Mouse (Mus musculus): ENCODE data around the gene Cacng2. TPM values are rescaled to one million over a fixed set of nuclear protein-coding genes. Genes with fewer than 3 reads are reported as not detected.
A peak's percentile ranks its signal among the peaks of the same experiment; 100 is the strongest.

Cacng2 gene
- polyA plus RNA-seq, 1 experiment from 2014 or later, result 0.03 TPM

GRCm38 (mm10) chr15:78133389-78133788 is 13.6 kb upstream of the Cacng2 start:
- no peak overlapping the region for H3K9ac ChIP-seq
- H3K4me2 ChIP-seq, result no peak overlapping the region
- H3K36me3 ChIP-seq, result no peaks in the 10 kb centered on the region
- H3K4me1 ChIP-seq, result no peaks in the 10 kb centered on the region
- 38% methylated on average over 2 of the region's 2 CpGs for WGBS
- H3K4me3 ChIP-seq (replicated peaks), result no peak overlapping the region
- H3K9me3 ChIP-seq (replicated peaks), result no peaks in the 10 kb centered on the region
- H3K27me3 ChIP-seq, result no peaks in the 10 kb centered on the region
- H3K27ac ChIP-seq, result no peak overlapping the region
- ATAC-seq (replicated peaks; ENCODE audit: low FRiP score), result no peak

- WGBS, result 3% methylated on average over 39 of the region's 39 CpGs
- no peaks in the 10 kb centered on the region for H3K36me3 ChIP-seq
- H3K4me2 ChIP-seq, result peak overlapping the region; percentile 64
- H3K27me3 ChIP-seq, result peaks cover 33% of the 10 kb centered on the region
- no peak overlapping the region for H3K9ac ChIP-seq
- no peak for ATAC-seq (replicated peaks; ENCODE audit: low FRiP score)
- peak overlapping the region; percentile 34 for H3K4me3 ChIP-seq (replicated peaks)
- peaks cover 8% of the 10 kb centered on the region for H3K4me1 ChIP-seq
- H3K9me3 ChIP-seq (replicated peaks), result no peaks in the 10 kb centered on the region
- H3K27ac ChIP-seq, result no peak overlapping the region
These were observed 580 bp downstream of the Cacng2 start for GRCm38 (mm10) chr15:78119248-78119647.

DNA sequence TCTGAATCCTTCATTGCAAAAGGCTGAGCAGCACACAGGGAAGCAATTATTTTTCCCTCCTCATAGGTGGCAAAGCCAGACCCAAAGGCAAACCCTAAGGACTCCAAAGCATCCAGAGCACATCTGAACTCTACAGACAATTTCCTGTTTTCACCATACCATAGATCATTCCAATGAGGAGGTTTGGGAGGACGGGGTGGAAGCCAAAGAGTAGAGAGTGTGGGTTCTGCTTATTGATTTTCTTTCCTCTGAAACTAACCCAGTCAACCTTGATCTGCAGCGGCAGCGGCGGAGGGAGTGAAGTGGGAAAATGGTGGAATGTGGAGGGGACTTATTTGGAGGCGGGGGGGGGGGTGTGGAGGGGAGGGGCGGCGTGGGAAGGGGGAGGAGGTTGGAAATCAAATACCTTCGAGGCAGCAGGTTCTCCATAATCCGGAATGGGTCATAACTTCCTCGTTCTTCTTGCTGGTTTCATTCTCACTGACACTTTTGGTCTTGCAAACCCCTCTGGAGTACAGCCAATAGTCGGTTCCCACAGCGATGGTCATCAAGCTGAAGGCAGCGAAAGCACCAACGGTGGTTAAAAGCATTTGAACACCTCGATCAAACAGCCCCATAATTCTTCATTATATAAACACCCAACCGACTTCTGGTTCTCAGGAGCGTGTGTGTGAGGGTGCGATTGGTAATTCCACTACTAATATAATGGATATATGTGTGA is 1.4 kb downstream of the Cacng2 start:
- Histone ChIP-seq H3K9ac (no peak overlapping the region), H3K4me3 (replicated peaks) (no peak overlapping the region), H3K27ac (no peak overlapping the region), H3K36me3 (no peaks in the 10 kb centered on the region), H3K27me3 (peaks cover 33% of the 10 kb centered on the region), H3K4me2 (no peak overlapping the region), H3K4me1 (peaks cover 8% of the 10 kb centered on the region), H3K9me3 (replicated peaks) (no peaks in the 10 kb centered on the region)
- no peak for ATAC-seq (replicated peaks; ENCODE audit: low FRiP score)
- WGBS, result 69% methylated on average over 18 of the region's 18 CpGs

GRCm38 (mm10) chr15:78117731-78118130 is 2.1 kb downstream of the Cacng2 start:
- Histone ChIP-seq H3K9ac (no peak overlapping the region), H3K27ac (no peak overlapping the region), H3K36me3 (no peaks in the 10 kb centered on the region), H3K27me3 (peaks cover 33% of the 10 kb centered on the region), H3K4me1 (peaks cover 8% of the 10 kb centered on the region), H3K9me3 (replicated peaks) (no peaks in the 10 kb centered on the region), H3K4me3 (replicated peaks) (no peak overlapping the region), H3K4me2 (no peak overlapping the region)
- ATAC-seq (replicated peaks; ENCODE audit: low FRiP score), result no peak
- WGBS, result 89% methylated on average over 16 of the region's 16 CpGs

DNA sequence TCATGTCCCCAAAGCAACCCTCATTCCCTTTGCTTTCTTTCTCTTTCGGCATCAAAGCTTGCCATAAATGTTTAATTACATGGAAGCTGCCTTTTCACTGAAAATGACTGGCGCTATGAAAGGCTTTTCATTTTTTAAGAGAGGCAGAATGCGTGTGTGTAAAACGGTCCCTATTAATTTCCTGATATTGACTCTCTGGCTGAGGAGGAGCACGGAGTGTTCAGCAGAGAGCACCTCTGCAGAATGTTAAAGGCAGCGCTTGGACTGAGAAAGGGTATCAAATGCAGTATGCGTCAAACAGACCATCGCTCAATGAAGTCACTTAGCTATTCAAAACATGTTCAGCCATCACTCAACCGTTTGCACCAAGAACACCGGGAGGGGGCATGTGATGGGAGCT is 2.9 kb downstream of the Cacng2 start:
- Histone ChIP-seq H3K9me3 (replicated peaks) (no peaks in the 10 kb centered on the region), H3K4me2 (no peak overlapping the region), H3K4me3 (replicated peaks) (no peak overlapping the region), H3K4me1 (peaks cover 8% of the 10 kb centered on the region), H3K9ac (no peak overlapping the region), H3K36me3 (no peaks in the 10 kb centered on the region), H3K27me3 (peaks cover 33% of the 10 kb centered on the region), H3K27ac (no peak overlapping the region)
- 79% methylated on average over 10 of the region's 10 CpGs for WGBS
- no peak for ATAC-seq (replicated peaks; ENCODE audit: low FRiP score)

DNA sequence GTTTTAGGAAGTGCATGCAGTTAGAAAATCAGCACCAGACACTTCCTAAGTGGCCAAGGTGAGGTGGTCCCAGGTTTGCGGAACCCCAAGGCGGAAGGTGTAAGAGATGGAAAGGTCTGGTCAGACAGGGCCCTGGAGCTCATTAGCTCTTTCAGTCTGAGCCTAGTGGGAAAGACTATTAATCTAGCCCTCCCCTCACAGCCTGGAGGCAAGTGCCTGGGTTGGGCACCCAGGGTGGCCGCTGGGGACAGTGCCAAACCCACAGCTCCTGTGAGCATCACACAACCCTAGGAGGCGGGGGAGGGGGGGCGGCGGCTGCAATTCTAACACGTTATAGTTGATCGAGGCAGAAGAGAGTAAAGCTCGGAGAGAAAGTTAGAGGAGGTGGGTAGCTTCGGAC is 3.6 kb downstream of the Cacng2 start:
- H3K9ac ChIP-seq, result no peak overlapping the region
- ATAC-seq (replicated peaks; ENCODE audit: low FRiP score), result no peak
- H3K27ac ChIP-seq, result no peak overlapping the region
- H3K9me3 ChIP-seq (replicated peaks), result no peaks in the 10 kb centered on the region
- peaks cover 8% of the 10 kb centered on the region for H3K4me1 ChIP-seq
- no peak overlapping the region for H3K4me2 ChIP-seq
- peaks cover 33% of the 10 kb centered on the region for H3K27me3 ChIP-seq
- 73% methylated on average over 10 of the region's 10 CpGs for WGBS
- no peak overlapping the region for H3K4me3 ChIP-seq (replicated peaks)
- no peaks in the 10 kb centered on the region for H3K36me3 ChIP-seq

- Histone ChIP-seq H3K27ac (no peak overlapping the region), H3K4me2 (no peak overlapping the region), H3K4me1 (no peaks in the 10 kb centered on the region), H3K27me3 (no peaks in the 10 kb centered on the region), H3K36me3 (no peaks in the 10 kb centered on the region), H3K9me3 (replicated peaks) (no peaks in the 10 kb centered on the region), H3K4me3 (replicated peaks) (no peak overlapping the region), H3K9ac (no peak overlapping the region)
- 34% methylated on average over 5 of the region's 5 CpGs for WGBS
- no peak for ATAC-seq (replicated peaks; ENCODE audit: low FRiP score)
These were observed 20.3 kb downstream of the Cacng2 start for GRCm38 (mm10) chr15:78099516-78099915.

- WGBS, result 87% methylated on average over 16 of the region's 16 CpGs
- H3K4me3 ChIP-seq (replicated peaks), result no peak overlapping the region
- no peak overlapping the region for H3K9ac ChIP-seq
- no peaks in the 10 kb centered on the region for H3K4me1 ChIP-seq
- H3K27ac ChIP-seq, result no peak overlapping the region
- no peak for ATAC-seq (replicated peaks; ENCODE audit: low FRiP score)
- no peaks in the 10 kb centered on the region for H3K9me3 ChIP-seq (replicated peaks)
- H3K36me3 ChIP-seq, result no peaks in the 10 kb centered on the region
- H3K4me2 ChIP-seq, result no peak overlapping the region
- H3K27me3 ChIP-seq, result no peaks in the 10 kb centered on the region
These were observed 23.8 kb downstream of the Cacng2 start for GRCm38 (mm10) chr15:78096004-78096403.

GRCm38 (mm10) chr15:78093597-78093996 is 26.2 kb downstream of the Cacng2 start:
- H3K36me3 ChIP-seq, result no peaks in the 10 kb centered on the region

GRCm38 (mm10) chr15:78082841-78083572 is 36.8 kb downstream of the Cacng2 start:
- Histone ChIP-seq H3K27ac (no peak overlapping the region), H3K4me3 (replicated peaks) (no peak overlapping the region), H3K36me3 (no peaks in the 10 kb centered on the region), H3K9ac (no peak overlapping the region), H3K27me3 (no peaks in the 10 kb centered on the region), H3K4me1 (no peaks in the 10 kb centered on the region), H3K9me3 (replicated peaks) (no peaks in the 10 kb centered on the region), H3K4me2 (no peak overlapping the region)
- 73% methylated on average over 13 of the region's 13 CpGs for WGBS
- no peak for ATAC-seq (replicated peaks; ENCODE audit: low FRiP score)

More at GRCm38 (mm10) chr15:78093597-78093996, 26.2 kb downstream of the Cacng2 start:
- Histone ChIP-seq H3K27ac (no peak overlapping the region), H3K27me3 (no peaks in the 10 kb centered on the region), H3K4me3 (replicated peaks) (no peak overlapping the region), H3K4me2 (no peak overlapping the region), H3K4me1 (no peaks in the 10 kb centered on the region), H3K9me3 (replicated peaks) (no peaks in the 10 kb centered on the region), H3K9ac (no peak overlapping the region)
- no peak for ATAC-seq (replicated peaks; ENCODE audit: low FRiP score)
- 82% methylated on average over 5 of the region's 5 CpGs for WGBS

DNA sequence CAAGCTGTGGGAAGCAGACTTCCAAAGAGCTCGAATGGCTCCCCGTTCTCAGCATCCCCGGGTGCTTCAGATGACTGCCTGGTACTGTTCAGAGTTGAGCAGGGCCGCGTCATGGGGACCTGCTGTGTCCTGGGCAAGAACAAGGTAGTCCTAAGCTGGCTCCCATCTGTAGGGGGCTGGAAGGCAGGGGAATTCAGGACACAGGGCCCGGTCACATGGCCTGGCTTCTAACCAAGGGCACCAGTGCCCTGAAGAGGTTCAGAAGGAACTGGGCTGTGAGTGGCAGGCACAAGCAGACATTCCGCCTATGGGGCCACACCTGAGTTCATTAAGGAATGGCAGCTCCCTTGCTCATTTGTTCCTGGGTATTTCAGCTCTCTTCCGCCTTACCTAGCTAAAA is 37.7 kb downstream of the Cacng2 start:
- 52% methylated on average over 8 of the region's 8 CpGs for WGBS
- H3K9ac ChIP-seq, result no peak overlapping the region
- no peak overlapping the region for H3K4me3 ChIP-seq (replicated peaks)
- H3K36me3 ChIP-seq, result no peaks in the 10 kb centered on the region
- no peaks in the 10 kb centered on the region for H3K4me1 ChIP-seq
- no peaks in the 10 kb centered on the region for H3K27me3 ChIP-seq
- no peaks in the 10 kb centered on the region for H3K9me3 ChIP-seq (replicated peaks)
- H3K27ac ChIP-seq, result no peak overlapping the region
- ATAC-seq (replicated peaks; ENCODE audit: low FRiP score), result no peak
- no peak overlapping the region for H3K4me2 ChIP-seq

DNA sequence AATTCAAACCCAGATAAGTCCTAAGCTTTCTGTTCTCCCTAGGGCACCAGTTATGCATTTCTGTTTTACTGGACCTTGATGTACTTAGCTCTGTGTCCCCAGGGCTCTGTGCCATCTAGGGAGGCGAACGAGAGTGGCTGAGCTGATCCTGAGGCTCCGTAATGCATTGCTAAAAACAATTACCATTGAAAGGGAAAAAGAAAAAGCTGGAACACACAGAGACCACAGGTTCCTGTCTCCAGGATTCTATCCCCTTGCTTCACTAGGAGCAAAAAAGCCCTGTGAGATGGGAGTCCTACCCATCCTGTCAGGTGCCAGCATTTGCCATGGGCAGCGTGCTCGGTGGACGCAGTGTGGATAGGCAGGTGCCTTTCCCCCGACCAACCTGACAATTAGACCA is 38.4 kb downstream of the Cacng2 start:
- ATAC-seq (replicated peaks; ENCODE audit: low FRiP score), result no peak
- Histone ChIP-seq H3K27me3 (no peaks in the 10 kb centered on the region), H3K36me3 (no peaks in the 10 kb centered on the region), H3K9ac (no peak overlapping the region), H3K27ac (no peak overlapping the region), H3K4me1 (no peaks in the 10 kb centered on the region), H3K4me2 (no peak overlapping the region), H3K4me3 (replicated peaks) (no peak overlapping the region), H3K9me3 (replicated peaks) (no peaks in the 10 kb centered on the region)
- 90% methylated on average over 7 of the region's 7 CpGs for WGBS
